Mouse (Mus musculus) stomach, embryonic 14.5 days (tissue): Measurements from ENCODE around the gene Tubb3. TPM values are rescaled to one million over a fixed set of nuclear protein-coding genes. Genes with fewer than 3 reads are reported as not detected.
A peak's percentile ranks its signal among the peaks of the same experiment; 100 is the strongest.
"Not testable (repeated sequence)": the region's sequence is repeated elsewhere in the genome, so short reads cannot be mapped to it uniquely, and the experiment has no call there.

Source experiments
- ATAC-seq: fragments of 200-750 bp; cut with Nextera tagmentation; 2 replicates; pipeline ENCODE4 v1.8.0; 2017; ENCODE audit warnings: low read depth, moderate TSS enrichment; ENCODE audit not compliant: insufficient number of reproducible peaks, insufficient read depth, low FRiP score
- H3K27ac ChIP-seq: fragments of 300-500 bp; sonication (generic); 2 replicates; pipeline ENCODE4 v1.5.1; 2014; ENCODE audit warnings: mild to moderate bottlenecking, low read length, moderate library complexity, mixed read lengths
- H3K27me3 ChIP-seq: fragments of 300-500 bp; sonication (generic); 2 replicates; pipeline ENCODE4 v1.6.1; 2014; ENCODE audit warnings: low read length, control low read depth, mixed read lengths; ENCODE audit not compliant: control insufficient read depth, insufficient read depth
- H3K36me3 ChIP-seq: fragments of 300-500 bp; sonication (generic); 2 replicates; pipeline ENCODE4 v1.6.1; 2014; ENCODE audit warnings: mild to moderate bottlenecking, control low read depth, low read length, moderate library complexity, mixed read lengths; ENCODE audit not compliant: control insufficient read depth, insufficient read depth
- H3K4me1 ChIP-seq: fragments of 300-500 bp; sonication (generic); 2 replicates; pipeline ENCODE4 v1.6.1; 2014; ENCODE audit warnings: low read length, control low read depth, mixed read lengths; ENCODE audit not compliant: control insufficient read depth, insufficient read depth
- H3K4me2 ChIP-seq: fragments of 300-500 bp; sonication (generic); replicated peaks from 2 replicates; pipeline ENCODE4 v1.6.1; 2014; ENCODE audit warnings: low read depth, low read length, control low read depth
- H3K4me3 ChIP-seq: fragments of 300-500 bp; sonication (generic); 2 replicates; pipeline ENCODE4 v1.5.1; 2014; ENCODE audit warnings: low read depth, low read length, control low read depth
- H3K9ac ChIP-seq: fragments of 300-500 bp; sonication (generic); replicated peaks from 2 replicates; pipeline ENCODE4 v1.6.1; 2014; ENCODE audit warnings: low read depth, mild to moderate bottlenecking, control low read depth, low read length, moderate library complexity, mixed read lengths
- H3K9me3 ChIP-seq: fragments of 300-500 bp; sonication (generic); 2 replicates; pipeline ENCODE4 v1.6.1; 2016; ENCODE audit warnings: low read depth, low read length, control low read depth; ENCODE audit not compliant: control insufficient read depth
- WGBS: fragments of 180-500 bp; shearing (Covaris S2); extraction: QIAGEN DNeasy Blood & Tissue Kit; methylation state at CpG from one replicate; pipeline ENCODE4 v1.1.7; 2014; 5-methylcytosine and 5-hydroxymethylcytosine counted together
- polyA plus RNA-seq: library from polyadenylated mRNA; unstranded; fragments of >200 nt; fragmentation: Nextera tagmentation; extraction: Ambion mirVana; gene quantifications from 2 replicates; pipeline ENCODE4 v1.2.1, GENCODE M21; 2014

Gene Tubb3
- polyA plus RNA-seq, 1 experiment from 2014 or later, result 89.6 TPM

- Histone ChIP-seq H3K36me3 (no peaks in the 10 kb centered on the region), H3K4me2 (no peak overlapping the region), H3K4me1 (no peaks in the 10 kb centered on the region), H3K9ac (no peak overlapping the region), H3K4me3 (no peak overlapping the region), H3K9me3 (no peaks in the 10 kb centered on the region), H3K27me3 (peaks cover 44% of the 10 kb centered on the region), H3K27ac (no peak overlapping the region)
- WGBS, result 70% methylated on average over 9 of the region's 9 CpGs
- ATAC-seq, result no peak
Observed at GRCm38 (mm10) chr8:123408586-123409544, 2.4 kb upstream of the Tubb3 start.

GRCm38 (mm10) chr8:123410049-123410587 lies 1.1 kb upstream of the Tubb3 start:
- Histone ChIP-seq H3K27me3 (peaks cover 48% of the 10 kb centered on the region), H3K36me3 (no peaks in the 10 kb centered on the region), H3K4me3 (no peak overlapping the region), H3K27ac (no peak overlapping the region), H3K9me3 (no peaks in the 10 kb centered on the region), H3K9ac (no peak overlapping the region), H3K4me1 (no peaks in the 10 kb centered on the region), H3K4me2 (no peak overlapping the region)
- 70% methylated on average over 8 of the region's 8 CpGs for WGBS
- ATAC-seq, result no peak

DNA sequence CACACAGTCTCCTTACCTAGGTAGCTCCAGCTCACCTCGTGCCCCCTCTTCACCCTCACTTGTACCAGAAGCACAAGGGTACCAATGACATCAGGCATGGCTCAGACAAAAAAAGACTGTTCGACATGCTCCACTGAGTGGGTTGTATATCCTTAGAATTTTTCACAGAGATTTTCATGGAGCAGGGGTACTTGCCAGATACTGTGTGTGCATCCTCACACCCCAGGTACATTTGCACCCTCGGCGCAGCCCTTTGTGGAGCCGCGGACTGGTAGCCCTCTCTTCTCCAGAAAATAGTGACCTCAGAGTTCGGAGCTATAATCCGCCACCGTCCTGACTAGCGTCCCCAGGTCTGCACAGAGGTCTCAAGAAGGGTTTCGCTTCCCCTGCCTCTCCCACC lies 436 bp upstream of the Tubb3 start:
- no peaks in the 10 kb centered on the region for H3K9me3 ChIP-seq
- no peak for ATAC-seq
- 11% methylated on average over 11 of the region's 11 CpGs for WGBS
- peaks cover 48% of the 10 kb centered on the region for H3K27me3 ChIP-seq
- H3K4me1 ChIP-seq, result no peaks in the 10 kb centered on the region
- H3K4me3 ChIP-seq, result peak overlapping the region; percentile 24
- peak overlapping the region; percentile 37 for H3K4me2 ChIP-seq
- H3K27ac ChIP-seq, result no peak overlapping the region
- no peak overlapping the region for H3K9ac ChIP-seq
- H3K36me3 ChIP-seq, result no peaks in the 10 kb centered on the region

DNA sequence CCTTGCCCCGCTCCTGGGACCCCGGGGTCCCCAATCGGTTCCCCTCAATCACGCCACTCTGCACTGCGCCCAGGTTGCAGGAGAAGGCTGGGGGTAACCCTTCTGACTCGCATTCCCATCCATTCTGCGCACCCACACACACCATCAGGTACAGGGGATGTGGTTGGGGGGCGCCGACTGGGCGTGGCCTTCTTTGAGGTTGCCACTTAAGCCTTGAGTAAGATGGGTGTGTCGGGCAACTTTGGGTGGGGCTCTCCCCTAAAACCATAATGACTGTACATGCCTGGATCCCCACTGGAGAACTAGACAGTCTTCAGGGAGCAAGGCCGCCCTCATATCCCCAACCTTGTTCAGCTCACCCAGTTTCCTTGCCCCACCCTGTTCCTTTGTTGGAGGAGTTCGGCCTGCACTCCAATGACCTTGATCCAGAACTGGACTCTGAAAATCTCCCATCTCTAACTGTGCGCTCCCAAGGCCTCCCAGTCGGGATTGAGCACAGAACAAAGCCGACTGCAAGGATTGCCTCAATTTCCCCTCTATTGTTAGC lies 630 bp downstream of the Tubb3 start:
- H3K27me3 ChIP-seq, result peaks cover 48% of the 10 kb centered on the region
- WGBS, result 9% methylated on average over 16 of the region's 16 CpGs
- H3K27ac ChIP-seq, result no peak overlapping the region
- H3K4me1 ChIP-seq, result no peaks in the 10 kb centered on the region
- H3K36me3 ChIP-seq, result no peaks in the 10 kb centered on the region
- peak overlapping the region; percentile 24 for H3K4me3 ChIP-seq
- no peak for ATAC-seq
- H3K9me3 ChIP-seq, result no peaks in the 10 kb centered on the region
- H3K9ac ChIP-seq, result no peak overlapping the region
- peak overlapping the region; percentile 37 for H3K4me2 ChIP-seq

DNA sequence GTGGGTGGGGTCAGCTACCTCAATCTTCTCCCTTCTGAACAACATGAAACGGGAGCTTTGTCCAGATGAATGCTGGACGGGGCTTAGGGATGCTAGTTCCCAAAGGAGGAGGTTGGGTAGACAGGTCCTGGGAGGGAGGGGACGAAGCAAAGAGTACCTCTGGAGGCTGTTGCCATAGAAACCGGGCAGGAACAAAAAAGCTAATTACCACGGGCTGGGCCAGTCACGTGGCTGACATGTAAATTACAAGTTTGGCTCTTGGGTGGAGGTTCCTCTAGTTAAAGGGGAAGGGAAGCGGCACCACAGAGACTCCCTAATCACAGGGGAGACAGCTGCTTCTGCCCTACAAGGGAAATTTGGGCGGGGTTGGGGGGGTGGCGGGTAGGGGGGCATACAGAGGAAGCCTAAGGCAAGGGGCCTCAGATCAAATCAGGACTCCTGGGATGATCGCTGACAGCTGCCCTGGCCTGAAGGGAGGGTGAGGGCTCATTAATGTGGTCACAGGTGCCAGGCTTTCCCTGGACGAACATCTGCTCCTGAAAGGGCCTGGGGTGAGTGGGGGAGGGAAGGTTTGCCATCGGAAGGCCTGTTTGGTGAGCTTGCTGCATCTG lies 1.4 kb downstream of the Tubb3 start:
- Histone ChIP-seq H3K9me3 (no peaks in the 10 kb centered on the region), H3K4me1 (no peaks in the 10 kb centered on the region), H3K4me3 (peak overlapping the region; percentile 24; the same call in 1 of the 2 replicates), H3K27me3 (peaks cover 48% of the 10 kb centered on the region), H3K4me2 (no peak overlapping the region), H3K9ac (no peak overlapping the region), H3K27ac (no peak overlapping the region), H3K36me3 (no peaks in the 10 kb centered on the region)
- no peak for ATAC-seq
- 2% methylated on average over 12 of the region's 12 CpGs for WGBS

GRCm38 (mm10) chr8:123414255-123414654 lies 3.0 kb downstream of the Tubb3 start:
- no peak overlapping the region for H3K9ac ChIP-seq
- peaks cover 45% of the 10 kb centered on the region for H3K27me3 ChIP-seq
- H3K4me2 ChIP-seq, result no peak overlapping the region
- no peaks in the 10 kb centered on the region for H3K4me1 ChIP-seq
- no peaks in the 10 kb centered on the region for H3K36me3 ChIP-seq
- WGBS, result 7% methylated on average over 9 of the region's 9 CpGs
- H3K27ac ChIP-seq, result no peak overlapping the region
- H3K9me3 ChIP-seq, result no peaks in the 10 kb centered on the region
- H3K4me3 ChIP-seq, result no peak overlapping the region
- ATAC-seq, result no peak

- whole genome bisulfite sequencing, result 81% methylated on average over 5 of the region's 5 CpGs
- not testable (repeated sequence) for H3K4me2 ChIP-seq, ATAC-seq, H3K9ac ChIP-seq, H3K4me1 ChIP-seq, H3K36me3 ChIP-seq, H3K9me3 ChIP-seq, H3K27ac ChIP-seq, H3K4me3 ChIP-seq
- H3K27me3 ChIP-seq, result peaks cover 40% of the 10 kb centered on the region
Observed at GRCm38 (mm10) chr8:123414997-123415696, 3.9 kb downstream of the Tubb3 start.
